Mouse (Mus musculus) Patski (cell line): ENCODE results near the gene Lcor. TPM values are rescaled to one million over a fixed set of nuclear protein-coding genes. Genes with fewer than 3 reads are reported as not detected.

Source experiments
- ATAC-seq: fragments of 100-300 bp; one replicate; pipeline ENCODE4 v1.8.0; 2021
- CTCF ChIA-PET: fragments of 350-600 bp; sonication (Branson Sonifier 250); formaldehyde crosslinking; loops from one replicate; lab custom pipeline; 2022; ENCODE audit warnings: inconsistent platforms; lab: Charles Lee
- POLR2A ChIA-PET: fragments of 350-600 bp; sonication (Branson Sonifier 250); formaldehyde crosslinking; loops from one replicate; lab custom pipeline; 2022; ENCODE audit warnings: antibody characterized with exemption, inconsistent platforms; lab: Charles Lee
- DNase-seq: peaks from one replicate; pipeline ENCODE4 v3.0.0-alpha.2; 2011; ENCODE audit warnings: low read depth, low spot score
- H3K27me3 ChIP-seq: fragments of 371-371 bp; one replicate; pipeline ENCODE4 v1.5.1; 2021
- CTCF ChIP-seq: fragments of 100-300 bp; IDR thresholded peaks from one replicate; pipeline ENCODE4 v1.5.1; 2021
- in situ Hi-C: fragments of 300-500 bp; cut with MboI; formaldehyde crosslinking; loops from 3 replicates; pipeline ENCODE4 v1.11.1; 2018; ENCODE audit warnings: low pct_unique_long_range_greater_than_20kb, mixed read lengths
- polyA plus RNA-seq: library from polyadenylated mRNA; unstranded; gene quantifications from one replicate; pipeline ENCODE4 v1.2.3, GENCODE M21; 2021

The Lcor gene
- polyA plus RNA-seq = 6.2 TPM

DNA sequence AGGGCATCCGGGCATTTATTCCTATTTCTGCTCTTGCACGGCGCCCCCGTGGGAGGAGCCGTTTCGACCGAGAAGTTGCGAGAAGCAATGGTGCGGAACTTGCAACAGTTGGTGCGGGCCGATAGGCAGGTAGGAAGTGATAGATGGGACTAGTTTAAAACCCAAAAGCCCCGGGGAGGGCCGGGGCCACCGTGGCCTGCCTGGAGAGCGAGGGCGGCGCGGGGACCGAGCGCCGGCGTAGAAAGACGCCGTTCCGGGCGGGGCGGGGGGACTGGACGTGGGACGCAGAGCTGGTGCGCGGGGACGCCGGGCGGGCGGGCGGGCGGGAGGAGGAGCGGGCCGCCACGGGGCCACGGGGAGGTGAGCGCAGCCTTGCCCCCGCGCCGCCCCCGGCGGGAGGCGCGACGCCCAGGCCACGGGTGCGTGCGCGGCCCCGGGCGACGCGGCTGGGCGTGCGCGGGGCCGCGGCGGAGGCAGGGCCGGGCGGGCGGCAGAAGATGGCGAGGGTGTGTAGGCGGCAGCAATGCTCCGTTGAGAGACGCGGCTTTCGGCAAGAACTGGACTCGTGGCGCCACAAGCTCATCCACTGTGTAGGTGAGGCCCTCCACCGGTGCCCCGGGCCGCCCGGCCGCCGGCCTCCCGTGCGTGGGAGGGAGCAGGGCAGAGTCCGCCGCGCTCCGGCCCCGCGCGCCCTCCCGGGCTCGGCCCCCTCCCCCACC lies at the start of gene Lcor:
TSS of gene Lcor (plus strand) at position 448 of the 719 bp plus-strand sequence.
- ChIA-PET CTCF (interaction anchor here (1.7 to 3.0 kb wide), 2 partner anchors 40 to 165 kb away, joined by 5 to 14 read pairs; no protein-coding TSS in a partner anchor), POLR2A (interaction anchor here (0.6 to 1.1 kb wide), 4 partner anchors 11 to 362 kb away, joined by 3 to 5 read pairs (median 4); no protein-coding TSS in a partner anchor)
- ATAC-seq (peak; percentile 80), DNase-seq (no peak)
- no peak for TF ChIP-seq CTCF
- in situ Hi-C loops = loop anchor here (5.0 kb wide), 1 partner anchor 165 kb away; no protein-coding TSS in a partner anchor
- no peaks in the 10 kb centered on the region for H3K27me3 ChIP-seq

DNA sequence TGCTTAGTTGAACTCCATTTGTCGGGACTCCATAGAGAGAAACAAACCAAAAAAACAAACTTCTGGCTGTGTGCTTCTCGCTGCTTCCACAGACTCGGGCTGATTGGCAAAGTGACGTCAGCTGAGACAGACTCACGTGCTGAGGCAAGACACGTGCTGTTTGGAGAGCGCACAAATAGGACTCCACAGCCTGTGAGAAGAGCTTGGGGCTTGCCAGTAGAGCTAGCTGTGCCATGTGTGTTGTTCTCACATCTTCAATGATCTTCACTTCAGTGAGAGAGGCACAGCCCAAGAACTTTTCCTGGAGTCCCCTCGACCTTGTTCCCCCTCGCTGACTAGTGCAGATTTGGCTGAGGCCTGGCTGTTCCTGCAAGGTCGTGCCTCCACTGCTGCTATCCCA lies 47.1 kb upstream of the Lcor start:
- TF ChIP-seq CTCF = no peak
- H3K27me3 ChIP-seq = no peaks in the 10 kb centered on the region
- ChIA-PET POLR2A (no interaction called here), CTCF (interaction anchor here (1.1 kb wide), 1 partner anchor 15 kb away, joined by 3 read pairs; no protein-coding TSS in a partner anchor)
- ATAC-seq (no peak), DNase-seq (no peak)
- in situ Hi-C loops = no loop called here

DNA sequence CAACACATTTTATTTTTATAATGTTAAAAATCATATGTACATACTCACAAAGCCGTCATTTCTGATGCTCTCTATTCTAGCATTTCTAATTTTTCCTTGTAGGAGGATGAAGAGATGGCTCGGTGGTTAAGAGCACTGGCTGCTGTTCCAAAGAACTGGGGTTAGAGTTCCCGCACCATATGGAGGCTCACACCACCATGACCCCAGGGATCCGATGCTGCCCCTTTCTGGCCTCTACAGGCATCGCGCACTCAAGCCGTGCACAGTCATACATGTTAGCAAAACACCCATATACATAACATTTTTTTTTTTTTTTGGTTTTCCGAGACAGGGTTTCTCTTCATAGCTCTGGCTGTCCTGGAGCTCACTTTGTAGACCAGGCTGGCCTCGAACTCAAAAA lies 46.0 kb upstream of the Lcor start:
- in situ Hi-C loops = no loop called here
- ChIA-PET CTCF (interaction anchor here (1.1 kb wide), 1 partner anchor 16 kb away, joined by 3 read pairs; no protein-coding TSS in a partner anchor), POLR2A (no interaction called here)
- H3K27me3 ChIP-seq = no peaks in the 10 kb centered on the region
- DNase-seq (no peak), ATAC-seq (no peak)
- TF ChIP-seq CTCF = peak; percentile 17

DNA sequence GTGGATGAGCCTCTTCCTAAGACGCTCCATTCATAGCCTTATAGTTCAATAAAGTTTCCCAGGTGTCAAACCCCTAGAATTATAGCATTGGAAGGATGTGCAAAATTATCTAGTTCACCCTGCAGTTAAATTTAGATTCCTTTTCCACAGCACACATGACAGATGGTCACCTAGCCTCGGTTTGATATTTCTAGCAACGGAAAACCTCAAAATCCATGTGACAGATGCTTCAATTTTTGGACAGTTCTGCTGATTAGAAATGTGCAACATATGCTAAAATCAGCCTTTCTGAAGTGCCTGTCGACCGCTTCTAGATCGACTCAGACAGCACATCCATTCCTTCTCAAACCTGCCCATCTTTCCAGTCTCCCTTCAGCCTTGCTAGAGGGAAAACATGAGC lies 43.5 kb upstream of the Lcor start:
- CTCF ChIA-PET = interaction anchor here (1.1 kb wide), 1 partner anchor 17 kb away, joined by 3 read pairs; no protein-coding TSS in a partner anchor
- H3K27me3 ChIP-seq = no peaks in the 10 kb centered on the region
- no peak for DNase-seq
- in situ Hi-C loops = no loop called here
- TF ChIP-seq CTCF = no peak
- no peak for ATAC-seq
- POLR2A ChIA-PET = no interaction called here

DNA sequence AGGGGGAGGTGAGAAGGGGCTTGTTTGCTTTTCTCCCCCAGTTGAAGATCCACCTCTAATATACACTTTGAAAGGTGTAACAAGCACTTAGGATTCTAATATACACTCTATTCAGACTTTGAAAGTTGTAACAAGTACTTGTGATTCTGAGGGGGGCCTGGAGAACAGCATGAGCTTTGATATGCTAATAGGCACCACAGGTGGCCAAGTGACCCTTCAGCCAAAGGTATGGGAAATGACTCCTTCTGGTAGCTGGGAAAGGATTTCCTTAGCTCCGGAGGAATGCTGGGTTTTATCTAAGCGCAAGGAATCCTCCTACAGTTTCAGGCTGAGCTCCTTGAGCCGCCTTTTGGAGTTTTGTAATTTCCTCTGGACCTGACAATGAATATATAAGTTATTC lies 41.0 kb upstream of the Lcor start:
- ChIA-PET CTCF (interaction anchor here (1.2 to 3.2 kb wide), 5 partner anchors 14 to 52 kb away, joined by 3 to 14 read pairs (median 5); no protein-coding TSS in a partner anchor), POLR2A (no interaction called here)
- no peaks in the 10 kb centered on the region for H3K27me3 ChIP-seq
- TF ChIP-seq CTCF = no peak
- in situ Hi-C loops = no loop called here
- DNase-seq = no peak
- no peak for ATAC-seq

DNA sequence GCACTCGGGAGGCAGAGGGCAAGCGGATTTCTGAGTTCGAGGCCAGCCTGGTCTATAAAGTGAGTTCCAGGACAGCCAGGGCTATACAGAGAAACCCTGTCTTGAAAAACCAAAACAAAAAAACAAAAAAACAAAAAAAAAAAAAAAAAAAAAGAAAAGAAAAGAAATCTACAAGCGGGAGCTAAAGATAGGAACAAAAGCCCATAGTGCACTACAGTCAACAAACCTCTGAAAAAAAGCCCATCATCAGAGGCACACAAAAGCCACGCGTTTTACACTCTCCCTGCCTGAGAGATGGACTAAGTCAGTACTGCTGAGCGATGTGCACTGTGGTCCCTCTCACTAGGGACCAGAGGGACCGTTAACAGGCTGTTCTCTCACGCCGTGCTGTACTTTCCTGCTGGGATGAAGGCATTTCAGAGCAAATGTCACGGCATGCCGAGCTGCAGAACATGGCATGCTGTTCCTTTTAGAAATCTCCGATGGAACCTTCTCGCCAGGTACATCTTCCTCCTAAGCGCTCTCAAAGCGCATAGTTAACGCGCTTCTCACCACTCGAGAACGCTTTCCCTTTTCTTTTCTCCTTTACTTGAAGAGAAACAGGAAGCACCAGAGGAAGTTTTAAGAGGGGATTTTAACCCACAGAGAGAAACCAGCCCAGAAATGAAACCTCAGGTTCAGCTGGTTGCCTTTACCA lies 40.4 kb upstream of the Lcor start:
- TF ChIP-seq CTCF = no peak
- in situ Hi-C loops = no loop called here
- POLR2A ChIA-PET = no interaction called here
- H3K27me3 ChIP-seq = no peaks in the 10 kb centered on the region
- CTCF ChIA-PET = interaction anchor here (0.8 to 3.2 kb wide), 9 partner anchors 9 to 52 kb away, joined by 3 to 14 read pairs (median 5); no protein-coding TSS in a partner anchor
- DNase-seq (no peak), ATAC-seq (no peak)

DNA sequence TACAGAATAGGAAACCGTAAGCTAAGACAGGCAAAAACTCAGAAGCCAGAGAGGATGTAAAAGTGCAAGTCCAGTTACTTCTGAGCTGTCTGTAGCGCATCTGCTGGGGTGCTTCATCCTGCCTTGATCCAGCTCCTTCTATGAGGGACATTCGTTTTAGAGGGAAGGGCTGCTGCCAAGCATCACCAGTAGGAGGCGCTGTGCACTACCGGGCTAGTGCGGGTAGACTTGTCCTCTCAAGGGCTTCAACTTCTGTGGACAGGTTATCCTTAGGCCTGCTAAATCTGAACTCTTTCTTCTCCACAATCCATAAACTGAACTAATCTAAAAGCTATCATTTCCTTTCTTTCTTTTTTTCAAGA lies 39.8 kb upstream of the Lcor start:
- H3K27me3 ChIP-seq = no peaks in the 10 kb centered on the region
- TF ChIP-seq CTCF = peak; percentile 85
- ChIA-PET CTCF (interaction anchor here (0.7 to 3.2 kb wide), 11 partner anchors 9 to 93 kb away, joined by 3 to 14 read pairs (median 5); no protein-coding TSS in a partner anchor), POLR2A (no interaction called here)
- DNase-seq = no peak
- in situ Hi-C loops = no loop called here
- ATAC-seq = no peak

DNA sequence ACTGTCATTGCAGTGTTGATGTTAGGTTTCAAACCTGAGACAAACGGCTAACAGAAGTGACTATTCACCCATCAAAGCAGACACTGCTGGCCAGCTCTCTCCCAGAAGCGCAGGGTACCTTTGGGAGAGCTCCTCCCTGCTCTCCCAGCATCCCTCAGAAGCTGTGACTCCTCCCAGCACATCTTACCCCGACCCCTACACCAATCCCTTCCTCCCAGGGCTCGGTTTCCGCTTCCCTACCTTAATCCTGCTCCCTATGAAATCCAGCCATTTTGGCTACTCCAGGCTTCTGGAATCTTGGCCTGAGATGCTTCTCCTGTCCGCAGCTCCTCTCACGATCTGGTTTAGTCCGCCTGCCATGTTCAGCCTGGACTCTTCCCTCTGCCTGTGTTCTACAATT lies 37.9 kb upstream of the Lcor start:
- TF ChIP-seq CTCF = no peak
- DNase-seq (no peak), ATAC-seq (no peak)
- H3K27me3 ChIP-seq = no peaks in the 10 kb centered on the region
- in situ Hi-C loops = no loop called here
- CTCF ChIA-PET = no interaction called here
- POLR2A ChIA-PET = no interaction called here

DNA sequence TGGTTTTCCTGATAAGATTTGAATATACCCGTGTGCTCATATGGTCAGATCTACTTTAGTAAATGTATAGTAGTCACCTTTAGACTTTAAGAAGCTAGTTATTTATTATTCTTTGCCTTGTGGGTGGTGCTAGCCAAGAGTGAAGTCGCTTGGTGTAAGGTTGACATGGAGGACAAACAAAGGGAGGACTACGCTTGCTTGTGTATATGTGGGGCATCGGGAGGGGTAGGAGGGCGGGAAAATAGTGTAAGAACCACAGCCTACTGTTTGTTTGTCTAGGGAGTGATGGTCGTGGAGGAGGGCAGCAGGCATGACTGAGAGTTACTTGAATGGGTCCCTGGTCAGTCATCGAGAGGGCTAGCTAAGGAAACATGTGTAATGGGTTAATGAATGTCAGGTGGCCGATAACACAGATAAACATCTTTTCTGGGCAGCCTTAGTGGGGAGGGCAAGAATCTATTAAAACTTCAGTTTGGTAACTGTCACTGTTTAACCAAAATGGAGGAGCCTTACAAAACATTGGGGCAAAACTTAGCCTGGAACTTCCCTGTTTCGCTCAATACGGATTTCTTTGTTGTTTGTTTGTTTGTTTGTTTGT lies 37.3 kb upstream of the Lcor start:
- in situ Hi-C loops = no loop called here
- H3K27me3 ChIP-seq = no peaks in the 10 kb centered on the region
- no peak for ATAC-seq
- ChIA-PET CTCF (no interaction called here), POLR2A (no interaction called here)
- DNase-seq = no peak
- TF ChIP-seq CTCF = no peak

DNA sequence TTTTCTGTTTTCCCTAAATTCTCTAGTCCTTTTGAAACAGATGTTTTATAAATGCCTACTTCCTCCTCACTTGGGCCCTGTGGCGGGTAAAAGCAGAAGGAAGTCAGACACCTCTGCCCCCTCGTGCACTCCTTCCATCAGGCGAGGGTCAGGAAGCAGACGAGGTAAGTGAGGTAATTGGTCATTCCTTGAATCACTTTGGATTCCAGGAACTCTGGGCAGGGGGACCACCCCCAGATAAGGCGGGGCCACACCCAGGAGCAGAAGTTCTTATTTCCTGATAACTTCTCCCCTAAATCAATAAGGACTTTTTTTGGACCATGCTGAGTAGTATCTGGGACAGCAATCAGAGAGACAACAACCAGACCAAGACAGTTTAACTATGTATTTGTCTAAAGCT lies 36.7 kb upstream of the Lcor start:
- ChIA-PET CTCF (no interaction called here), POLR2A (no interaction called here)
- DNase-seq (no peak), ATAC-seq (no peak)
- TF ChIP-seq CTCF = no peak
- no peaks in the 10 kb centered on the region for H3K27me3 ChIP-seq
- in situ Hi-C loops = no loop called here
